Mouse (Mus musculus) embryo, embryonic 10 days (tissue): ENCODE measurements at regions not wholly inside any gene's neighbourhood (a gene's known extent, or its start where the extent isn't known, plus 50 kb on each side); places are given as distances from the start of the nearest gene placed in this dataset.

Experiments used
- DNase-seq: peaks from one replicate; pipeline ENCODE4 v3.0.0-alpha.2; 2015; ENCODE audit warnings: low spot score

DNA sequence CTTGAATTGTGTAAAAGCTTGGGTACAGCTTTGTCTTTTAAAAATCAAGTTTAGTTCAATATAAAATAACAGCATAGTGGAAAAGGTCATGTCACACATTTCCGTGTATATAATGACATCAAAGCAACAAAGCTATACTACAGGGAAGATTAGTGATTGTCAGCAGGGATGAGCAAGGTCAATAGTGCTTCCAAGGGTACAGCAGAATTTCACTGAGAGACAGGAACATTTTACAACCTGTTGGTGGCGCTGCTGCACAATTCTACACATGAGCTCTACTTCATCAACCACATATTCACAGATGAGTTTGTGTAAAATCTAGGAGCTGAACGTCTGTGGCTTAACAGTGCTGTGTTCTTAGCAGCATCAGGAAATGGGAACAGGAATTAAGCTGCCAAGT lies 74.3 kb upstream of the A2m start:
- peak; percentile 86 for DNase-seq

DNA sequence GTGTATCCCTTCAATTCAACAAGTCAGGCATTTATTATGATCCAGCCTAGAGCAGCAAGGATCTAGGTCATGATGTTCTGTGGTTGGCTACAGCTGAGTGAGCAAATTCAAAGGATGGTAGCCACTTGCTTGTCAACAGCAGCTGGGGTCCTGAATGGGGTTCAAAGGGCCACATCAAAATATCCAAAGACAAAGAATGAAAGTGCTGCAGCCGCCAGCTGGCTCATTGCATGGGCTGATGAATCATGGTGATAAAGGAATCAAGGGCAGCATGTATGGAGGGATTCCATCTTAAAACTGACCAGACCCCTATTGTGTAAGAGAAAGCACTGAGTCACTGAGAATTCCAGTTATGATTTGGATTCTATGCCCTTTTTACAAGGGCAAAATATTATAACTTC lies 74.8 kb upstream of the A2m start:
- no peak for DNase-seq

DNA sequence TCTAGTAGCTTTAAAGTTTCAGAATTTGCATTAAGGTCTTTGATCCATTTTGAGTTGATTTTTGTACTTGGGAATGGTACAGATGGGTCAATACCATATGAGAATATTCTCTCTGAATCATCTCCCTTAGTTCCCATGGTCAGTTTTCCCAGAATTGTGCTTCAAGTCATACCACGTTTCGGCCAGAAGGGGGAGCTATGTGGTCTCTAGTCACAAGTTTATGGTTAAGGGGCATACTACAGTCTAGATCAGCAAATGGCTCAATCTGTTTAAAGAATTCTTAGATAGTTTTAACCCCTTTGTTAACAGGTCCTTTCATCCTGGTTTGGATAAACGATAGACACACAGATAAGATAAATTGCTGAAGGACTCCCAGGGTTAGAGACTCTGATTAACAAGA lies 78.7 kb upstream of the A2m start:
- peak; percentile 57 for DNase-seq

DNA sequence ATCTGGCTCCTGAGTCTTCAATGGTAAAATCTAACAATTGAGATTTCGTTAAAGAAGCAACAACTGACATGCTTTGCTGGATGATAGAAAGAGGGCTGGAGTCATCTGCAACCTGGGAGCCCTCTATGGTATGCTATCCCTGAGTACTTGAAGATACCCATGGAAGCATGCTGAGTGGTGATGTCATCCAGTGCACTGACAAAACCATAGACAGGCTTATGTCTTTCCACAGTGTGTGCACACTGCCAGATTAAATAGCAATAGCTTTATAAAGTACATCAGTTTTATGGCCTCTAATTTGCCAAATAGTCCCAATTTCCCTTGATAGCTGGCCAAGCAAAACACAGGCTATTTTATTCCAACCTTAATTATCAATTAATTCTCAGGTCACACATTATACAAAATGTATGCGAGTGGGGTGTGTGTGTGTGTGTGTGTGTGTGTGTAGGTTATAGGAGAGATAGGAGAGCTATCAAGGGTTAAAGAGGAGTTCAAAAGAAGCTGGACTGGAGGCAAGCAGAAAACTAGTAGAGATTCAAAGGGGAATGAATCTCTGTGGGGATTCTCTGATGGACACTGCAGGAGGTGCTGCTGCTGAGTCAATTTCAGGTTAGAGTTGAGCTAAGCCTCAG lies 80.1 kb upstream of the Iqsec3 start:
- DNase-seq: no peak

DNA sequence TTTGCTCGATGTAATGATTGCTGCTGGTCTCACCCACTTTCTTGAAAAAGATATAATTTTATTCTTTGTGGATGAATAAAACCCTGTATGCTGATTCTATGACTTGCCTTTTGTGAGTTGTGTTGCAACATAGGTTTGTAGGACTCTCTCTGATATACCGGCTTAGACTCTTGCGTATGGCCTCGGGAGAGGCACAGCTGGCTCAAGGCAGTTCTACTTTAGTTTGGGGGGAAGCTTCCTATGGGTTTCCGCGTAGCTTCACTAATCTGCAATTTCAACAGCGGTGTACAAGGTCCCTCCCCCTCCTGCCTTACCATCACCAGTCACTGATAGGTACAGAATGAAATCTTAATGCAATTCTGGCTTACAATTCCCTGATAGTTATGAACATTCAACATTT lies 60.0 kb upstream of the Iqsec3 start:
- no peak for DNase-seq

DNA sequence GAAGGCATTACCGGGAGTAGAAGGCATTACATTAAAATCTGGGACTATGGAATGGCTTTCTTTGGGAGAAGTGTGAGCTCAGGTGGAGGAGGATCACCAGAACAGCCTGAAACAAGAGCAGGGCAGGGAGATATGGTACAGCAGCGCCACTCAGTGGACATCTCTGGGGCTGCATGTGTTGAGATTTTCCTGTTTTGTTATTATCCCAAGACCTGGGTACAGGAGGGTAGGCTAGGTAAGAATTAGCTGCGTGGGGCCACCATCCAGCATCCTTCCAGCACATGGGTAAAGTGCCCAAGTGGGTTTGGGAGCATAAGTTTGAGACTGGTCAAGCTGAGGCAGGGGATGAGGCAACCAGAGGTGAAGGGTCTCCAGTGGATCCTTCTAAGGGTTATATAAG lies 59.4 kb upstream of the Iqsec3 start:
- peak; percentile 73 for DNase-seq

DNA sequence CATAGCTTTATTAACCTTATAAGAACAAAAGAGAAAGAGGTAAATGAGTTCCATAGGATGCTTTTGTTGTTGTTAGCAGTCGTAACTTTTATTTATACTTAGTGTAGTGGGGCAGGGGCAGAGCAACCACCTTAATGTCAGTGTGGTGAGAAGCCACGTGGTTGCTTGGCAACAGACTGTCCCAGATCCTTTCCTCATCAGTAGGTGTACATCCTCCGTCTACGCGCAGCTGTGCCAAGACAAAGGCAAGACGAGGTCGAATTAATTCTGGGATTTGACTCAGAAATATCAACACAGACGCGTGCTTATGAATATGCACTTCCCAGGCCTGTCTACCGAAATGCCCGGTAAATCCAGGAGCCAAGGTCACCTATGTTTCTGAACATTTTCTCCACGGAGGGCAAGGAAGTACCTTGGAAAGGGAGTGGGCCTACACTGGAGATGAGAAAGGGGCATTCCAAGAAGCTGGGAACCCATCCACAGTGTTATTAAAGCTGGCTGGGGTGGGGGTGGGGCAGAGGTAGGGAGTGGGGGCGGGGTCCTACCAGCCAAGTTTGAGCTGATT lies 58.4 kb upstream of the Iqsec3 start:
- no peak for DNase-seq

DNA sequence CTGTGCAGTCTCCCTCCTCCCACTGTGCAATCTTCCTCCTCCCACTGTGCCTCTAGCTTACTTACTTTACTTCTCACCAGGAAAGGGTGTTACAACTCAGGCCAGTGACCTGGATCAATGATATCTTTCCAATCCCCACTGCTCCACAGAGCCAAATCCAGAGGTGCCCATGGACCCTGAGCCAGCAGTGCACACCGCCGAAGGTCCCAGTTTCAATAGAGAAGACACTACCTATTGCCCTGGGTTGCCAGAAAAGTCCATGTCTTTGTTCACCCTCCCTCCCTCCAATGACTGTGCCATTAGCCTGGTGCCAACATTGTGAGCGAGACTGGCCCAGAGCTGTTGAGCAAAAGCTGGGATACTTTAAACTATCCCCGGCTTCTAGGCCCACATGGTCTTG lies 53.8 kb upstream of the Iqsec3 start:
- no peak for DNase-seq

DNA sequence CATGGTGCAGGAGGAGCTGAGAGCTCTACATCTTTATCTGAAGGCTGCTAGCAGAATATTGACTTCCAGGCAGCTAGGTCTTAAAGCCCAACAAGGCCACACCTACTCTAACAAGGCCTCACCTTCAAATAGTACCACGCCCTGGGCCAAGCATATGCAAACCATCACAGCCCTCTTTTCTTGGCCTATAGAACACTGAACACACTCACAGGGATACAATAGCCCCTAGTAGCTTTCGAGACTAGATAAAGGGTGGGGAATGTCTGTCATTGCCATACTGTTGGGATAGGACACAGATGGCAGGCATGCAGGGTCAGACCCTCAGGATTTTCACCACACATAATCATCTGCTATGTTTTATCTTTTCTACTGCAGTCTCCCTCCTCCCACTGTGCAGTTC lies 52.6 kb upstream of the Iqsec3 start:
- DNase-seq: no peak

DNA sequence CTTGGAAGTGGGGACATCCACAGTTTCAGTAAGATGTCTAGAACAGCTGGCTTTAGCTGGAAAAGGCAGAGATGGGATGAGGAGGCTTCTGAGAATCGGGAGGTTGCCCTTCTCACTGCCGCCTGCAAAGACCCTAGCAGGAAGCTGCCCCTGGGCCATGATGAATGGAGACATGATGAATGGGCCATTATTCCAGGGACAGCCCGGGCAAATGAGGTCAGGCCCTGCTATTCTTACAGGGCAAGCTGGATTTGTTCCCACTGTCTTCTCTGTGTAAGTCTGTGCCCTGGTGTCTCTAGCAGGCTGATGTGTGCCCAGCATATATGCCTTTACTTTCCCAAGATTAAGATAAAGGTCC lies 51.1 kb upstream of the Iqsec3 start:
- DNase-seq: peak; percentile 69

DNA sequence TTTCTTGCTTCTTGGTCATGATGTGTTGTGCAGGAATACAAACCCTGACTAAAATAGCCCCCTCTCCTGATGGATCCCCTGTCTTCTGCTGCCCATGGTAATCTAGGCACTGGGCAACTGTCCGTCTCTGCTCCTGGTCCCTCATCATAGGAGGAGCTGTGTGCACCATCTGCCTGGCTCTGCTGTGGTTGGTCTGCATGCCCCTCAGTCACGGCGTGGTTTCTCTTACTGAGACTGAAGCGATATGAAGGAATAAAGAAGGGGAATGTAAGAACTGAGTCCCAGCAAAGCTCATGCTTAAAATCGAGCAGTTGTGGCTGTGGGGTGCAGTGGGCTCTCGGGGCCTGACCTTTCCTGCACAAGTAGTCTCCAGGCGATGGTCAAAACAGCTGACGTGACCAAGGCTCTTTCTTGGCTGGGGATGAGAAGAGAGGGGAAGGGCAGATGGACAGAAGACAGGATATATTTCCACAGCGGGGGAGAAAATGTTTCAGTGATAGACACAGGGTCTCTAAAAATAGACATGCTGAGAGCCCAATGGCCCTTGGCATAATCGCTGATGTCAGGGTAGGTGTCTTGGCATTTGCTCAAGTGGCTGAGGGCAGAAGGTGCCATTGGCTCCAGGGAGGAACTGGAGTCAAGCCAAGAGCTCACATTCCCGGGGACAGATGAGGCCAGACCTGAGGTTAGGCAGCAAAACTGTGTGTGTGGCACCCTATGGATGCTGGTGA lies 50.6 kb upstream of the Iqsec3 start:
- DNase-seq: no peak
